Mouse (Mus musculus): ENCODE results near the gene Slfn2. TPM values are rescaled to one million over a fixed set of nuclear protein-coding genes. Genes with fewer than 3 reads are reported as not detected.

Gene Slfn2
- 9.8 TPM for polyA plus RNA-seq (2014; fragmentation: Illumina TruSeq; extraction: RNeasy Lipid Tissue Mini Kit (QIAGEN cat#74804); ENCODE audit: low read depth, low replicate concordance)

GRCm38 (mm10) chr11:83064946-83065345 lies at the start of gene Slfn2:
Gene Slfn2 (plus strand): TSS chr11:83065112.

GRCm38 (mm10) chr11:83020621-83021020 lies 44.3 kb upstream of the Slfn2 start, which contains the start of gene Slfn8:
Gene Slfn8 (minus strand): TSS chr11:83020810.

DNA sequence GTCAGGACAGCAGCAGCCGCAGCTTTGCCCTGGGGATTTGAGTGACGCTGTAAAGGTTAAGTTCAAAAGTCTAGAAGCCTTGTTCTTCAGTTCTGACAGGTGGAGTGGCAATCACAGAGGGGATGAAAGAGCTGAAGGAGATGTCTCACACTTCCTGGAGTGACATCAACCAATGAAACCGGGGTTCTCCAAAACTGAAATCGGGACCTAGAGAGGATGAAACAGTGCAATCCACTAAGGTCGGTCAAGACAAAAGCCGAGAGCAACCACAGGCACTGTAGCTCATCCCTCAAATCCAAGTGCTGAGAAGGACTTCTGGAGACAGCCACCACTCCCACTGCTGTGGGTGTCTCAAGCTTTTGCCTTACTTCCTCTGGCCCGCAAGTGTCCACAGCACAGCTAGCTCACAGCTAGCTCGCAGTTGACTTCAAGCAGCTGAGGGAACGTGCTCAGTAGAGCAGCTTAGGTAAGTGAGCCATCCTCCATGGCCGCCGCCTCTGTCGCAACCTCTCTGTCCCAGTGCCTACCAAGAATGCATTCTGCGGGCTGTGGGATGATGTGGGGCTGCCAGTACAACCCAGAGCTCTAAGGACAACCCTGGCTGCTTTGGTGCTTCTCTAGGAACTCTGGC lies 51.8 kb downstream of the Slfn2 start, which contains the start of gene Slfn1:
Gene Slfn1, plus strand, starts transcription at position 253 of the 631 bp plus-strand sequence.

Other genes with a start within 250 kb of the Slfn2 start
- gene Rffl, start 193.9 kb upstream of the Slfn2 start, polyA plus RNA-seq (2014; fragmentation: Illumina TruSeq; extraction: RNeasy Lipid Tissue Mini Kit (QIAGEN cat#74804); ENCODE audit: low read depth, low replicate concordance): 7.7 TPM
- 7.1 TPM for gene Rad51d, start 174.5 kb upstream of the Slfn2 start, polyA plus RNA-seq (2014; fragmentation: Illumina TruSeq; extraction: RNeasy Lipid Tissue Mini Kit (QIAGEN cat#74804); ENCODE audit: low read depth, low replicate concordance)
- gene Fndc8, start 173.0 kb upstream of the Slfn2 start, polyA plus RNA-seq (2014; fragmentation: Illumina TruSeq; extraction: RNeasy Lipid Tissue Mini Kit (QIAGEN cat#74804); ENCODE audit: low read depth, low replicate concordance): not detected
- gene Nle1, start 156.7 kb upstream of the Slfn2 start, polyA plus RNA-seq (2014; fragmentation: Illumina TruSeq; extraction: RNeasy Lipid Tissue Mini Kit (QIAGEN cat#74804); ENCODE audit: low read depth, low replicate concordance): 6.9 TPM
- 1.9 TPM for gene Unc45b, start 154.6 kb upstream of the Slfn2 start, polyA plus RNA-seq (2014; fragmentation: Illumina TruSeq; extraction: RNeasy Lipid Tissue Mini Kit (QIAGEN cat#74804); ENCODE audit: low read depth, low replicate concordance)
- 57.6 TPM for gene Slfn5, start 113.8 kb upstream of the Slfn2 start, polyA plus RNA-seq (2014; fragmentation: Illumina TruSeq; extraction: RNeasy Lipid Tissue Mini Kit (QIAGEN cat#74804); ENCODE audit: low read depth, low replicate concordance)
- gene Slfn9, start 73.3 kb upstream of the Slfn2 start, polyA plus RNA-seq (2014; fragmentation: Illumina TruSeq; extraction: RNeasy Lipid Tissue Mini Kit (QIAGEN cat#74804); ENCODE audit: low read depth, low replicate concordance): 62.3 TPM
- 21.9 TPM for gene Slfn8, start 44.3 kb upstream of the Slfn2 start, polyA plus RNA-seq (2014; fragmentation: Illumina TruSeq; extraction: RNeasy Lipid Tissue Mini Kit (QIAGEN cat#74804); ENCODE audit: low read depth, low replicate concordance)
- 0.82 TPM for gene Slfn1, start 51.7 kb downstream of the Slfn2 start, polyA plus RNA-seq (2014; fragmentation: Illumina TruSeq; extraction: RNeasy Lipid Tissue Mini Kit (QIAGEN cat#74804); ENCODE audit: low read depth, low replicate concordance)
- 0.35 TPM for gene Slfn4, start 110.1 kb downstream of the Slfn2 start, polyA plus RNA-seq (2014; fragmentation: Illumina TruSeq; extraction: RNeasy Lipid Tissue Mini Kit (QIAGEN cat#74804); ENCODE audit: low read depth, low replicate concordance)
- 11.0 TPM for gene Slfn3, start 126.2 kb downstream of the Slfn2 start, polyA plus RNA-seq (2014; fragmentation: Illumina TruSeq; extraction: RNeasy Lipid Tissue Mini Kit (QIAGEN cat#74804); ENCODE audit: low read depth, low replicate concordance)
- not detected for gene Slfn14, start 221.6 kb downstream of the Slfn2 start, polyA plus RNA-seq (2014; fragmentation: Illumina TruSeq; extraction: RNeasy Lipid Tissue Mini Kit (QIAGEN cat#74804); ENCODE audit: low read depth, low replicate concordance)
- 55.1 TPM for gene Ap2b1, start 233.9 kb downstream of the Slfn2 start, polyA plus RNA-seq (2014; fragmentation: Illumina TruSeq; extraction: RNeasy Lipid Tissue Mini Kit (QIAGEN cat#74804); ENCODE audit: low read depth, low replicate concordance)
- 33.0 TPM for gene Pex12, start 237.5 kb downstream of the Slfn2 start, polyA plus RNA-seq (2014; fragmentation: Illumina TruSeq; extraction: RNeasy Lipid Tissue Mini Kit (QIAGEN cat#74804); ENCODE audit: low read depth, low replicate concordance)